Mouse (Mus musculus) embryo, embryonic 9.5 days (tissue): ENCODE data around the gene Tmem38a.

Experiments used
- DNase-seq: peaks from one replicate; pipeline ENCODE4 v3.0.0-alpha.2; 2017; ENCODE audit errors: extremely low spot score

Tmem38a gene

DNA sequence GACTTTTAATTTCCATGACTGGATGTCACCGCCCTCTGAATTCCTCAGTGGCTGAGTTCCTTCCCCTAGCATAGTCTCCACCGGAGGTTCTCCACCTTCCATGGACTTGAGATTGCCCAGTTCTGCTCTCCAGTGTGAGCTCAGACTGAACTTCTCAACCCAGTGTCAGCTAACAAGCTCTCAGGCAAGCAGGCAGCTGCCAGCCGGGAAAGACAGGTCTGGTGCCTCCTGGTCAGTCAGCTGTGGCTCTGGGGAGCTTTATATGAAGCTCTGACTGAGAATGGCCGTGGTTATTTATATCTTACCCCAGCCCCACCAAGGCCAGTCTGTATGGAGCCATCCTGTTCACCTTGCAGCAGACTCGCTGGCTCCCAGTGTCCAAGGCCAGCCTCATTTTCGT, 12.5 kb downstream of the Tmem38a start:
- DNase-seq, result no peak

DNA sequence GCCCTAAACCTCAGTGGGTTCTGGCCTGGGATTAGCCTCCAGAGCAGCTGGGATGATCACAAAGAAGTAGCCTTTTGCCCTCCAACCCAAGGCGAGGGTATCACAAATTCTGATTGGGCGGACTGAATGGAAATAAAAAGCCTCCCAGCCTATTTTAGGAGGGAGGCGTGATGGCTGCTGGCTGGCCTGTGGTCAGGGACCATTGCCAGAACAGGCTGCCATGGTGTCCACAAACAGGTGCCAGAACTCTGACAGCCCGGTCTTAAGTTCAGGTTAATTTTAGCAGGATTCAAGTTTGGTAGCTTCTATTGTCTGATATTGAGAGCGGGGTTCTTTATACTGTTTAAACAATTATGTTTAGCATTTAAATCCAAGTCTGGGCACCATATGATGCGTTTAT, 16.0 kb downstream of the Tmem38a start:
- DNase-seq, result no peak

DNA sequence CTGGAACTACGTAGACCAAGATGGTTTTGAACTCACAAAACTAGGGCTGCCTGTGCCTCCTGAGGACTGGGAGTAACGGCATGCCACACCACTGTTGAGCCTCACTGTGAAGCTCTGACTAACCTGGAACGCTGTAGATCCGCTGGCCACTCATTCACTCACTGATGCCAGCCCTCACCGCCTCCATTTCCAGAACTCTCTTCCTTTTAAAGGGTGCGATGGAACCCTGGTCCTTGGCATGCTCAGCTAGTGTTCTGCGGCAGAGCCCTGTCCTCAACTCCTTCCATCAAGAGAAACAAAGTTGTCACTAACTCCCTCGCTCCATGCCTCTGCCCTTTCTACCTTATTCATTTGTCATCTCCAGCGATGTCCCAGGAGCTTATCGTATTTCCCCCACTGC, 17.0 kb downstream of the Tmem38a start:
- DNase-seq, result no peak

DNA sequence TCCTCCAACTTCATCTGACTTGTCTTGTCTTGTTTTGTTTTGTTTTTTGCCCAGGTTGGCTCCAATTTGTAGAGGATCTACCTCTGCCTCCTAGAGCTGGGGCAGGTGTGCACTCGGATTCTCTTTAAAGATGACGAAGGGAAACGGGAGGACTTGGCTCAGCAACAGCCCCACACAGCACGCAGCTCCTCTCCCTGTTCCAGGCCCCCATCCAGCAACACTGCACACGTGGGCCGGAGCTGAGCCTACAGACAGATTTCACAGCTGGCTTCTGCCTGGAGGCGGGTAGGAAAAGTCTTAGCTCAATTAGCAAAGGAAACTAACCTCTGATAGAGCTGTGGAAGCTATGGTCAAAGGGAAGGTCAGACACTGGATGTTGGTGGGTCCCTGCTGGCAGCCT, 17.4 kb downstream of the Tmem38a start:
- no peak for DNase-seq

DNA sequence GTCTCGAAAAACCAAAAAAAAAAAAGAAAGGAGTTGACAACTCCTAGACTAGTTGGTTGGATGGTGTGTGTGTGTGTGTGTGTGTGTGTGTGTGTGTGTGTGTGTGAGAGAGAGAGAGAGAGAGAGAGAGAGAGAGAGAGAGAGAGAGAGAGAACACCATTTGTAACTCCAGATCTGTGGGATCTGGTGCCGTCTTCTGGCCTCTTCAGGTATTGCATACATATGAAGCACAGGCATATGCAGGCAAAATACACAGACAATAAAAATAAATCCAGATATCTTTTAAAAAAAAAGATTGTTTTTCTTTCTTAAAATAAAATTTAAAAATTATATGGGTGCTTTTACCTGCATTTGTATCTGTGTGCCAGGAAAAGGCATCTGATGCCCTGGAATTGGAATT, 18.3 kb downstream of the Tmem38a start:
- DNase-seq, result no peak
